Mouse (Mus musculus): ENCODE results near the gene Atxn10.

The Atxn10 gene

DNA sequence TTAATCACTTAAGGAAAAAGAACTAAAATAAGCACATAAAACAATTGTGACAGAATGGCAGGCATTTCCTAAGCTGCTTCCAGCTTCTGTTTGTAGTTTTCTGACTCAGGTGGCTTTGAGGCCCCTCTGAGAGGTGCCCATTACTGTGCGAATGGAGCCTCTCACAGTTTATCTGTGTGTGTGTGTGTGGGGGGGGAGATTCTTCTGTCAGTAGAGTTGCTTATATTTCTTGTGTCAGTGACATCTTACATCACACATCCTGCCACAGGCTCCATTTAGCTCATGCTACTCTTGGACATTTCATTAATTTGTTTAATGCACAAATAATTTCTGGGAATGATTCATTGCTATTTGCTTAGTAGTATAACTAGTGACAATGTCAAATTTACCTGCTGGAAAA, 70.8 kb downstream of the Atxn10 start:
- no peak for DNase-seq

DNA sequence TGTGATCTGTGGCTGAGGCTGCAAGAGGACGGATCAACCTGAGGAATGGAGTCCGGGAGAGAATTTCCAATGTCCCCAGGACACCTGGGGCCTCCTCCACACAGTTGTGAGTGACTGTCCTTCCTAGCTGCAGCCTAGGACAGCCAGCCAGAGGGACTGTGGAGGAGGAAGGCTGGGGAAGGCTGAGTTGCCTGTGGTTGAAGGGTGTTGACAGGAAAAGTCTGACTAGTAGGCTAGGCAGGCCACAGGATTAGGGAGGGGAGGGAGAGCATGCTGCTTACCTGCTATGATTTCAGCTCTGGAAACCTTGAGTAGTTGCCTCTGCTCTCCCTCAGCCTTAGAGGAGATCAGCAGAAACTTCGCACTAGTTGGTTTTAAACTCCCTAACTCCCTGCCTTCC, 71.3 kb downstream of the Atxn10 start:
- DNase-seq, result no peak

GRCm38 (mm10) chr15:85408790-85409189, 72.7 kb downstream of the Atxn10 start:
- peak; percentile 67 to 78 for DNase-seq

- no peak for DNase-seq
These were observed 73.3 kb downstream of the Atxn10 start for GRCm38 (mm10) chr15:85409245-85409783.

DNA sequence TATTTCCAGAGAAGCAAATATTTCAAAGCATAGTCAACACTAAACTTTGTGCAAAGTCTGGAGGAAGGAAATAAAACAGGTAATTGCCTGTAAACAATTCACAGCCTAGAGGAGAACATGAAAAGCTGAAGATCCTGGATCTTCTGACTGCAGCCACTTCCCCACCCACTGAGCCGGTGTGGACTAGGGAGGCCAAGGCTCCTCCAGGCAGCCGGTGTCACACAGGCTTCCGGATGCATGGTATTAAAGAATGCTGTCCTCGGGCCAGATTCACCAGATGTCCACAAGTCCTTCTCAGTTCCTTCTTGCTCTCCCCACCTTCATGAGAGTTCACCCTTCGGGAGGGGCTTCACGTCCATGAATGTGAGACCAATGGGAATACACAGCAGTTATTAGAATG, 73.8 kb downstream of the Atxn10 start:
- DNase-seq, result peak; percentile 75 to 79

- no peak for DNase-seq
These were observed 78.6 kb downstream of the Atxn10 start for GRCm38 (mm10) chr15:85414620-85415019.

DNA sequence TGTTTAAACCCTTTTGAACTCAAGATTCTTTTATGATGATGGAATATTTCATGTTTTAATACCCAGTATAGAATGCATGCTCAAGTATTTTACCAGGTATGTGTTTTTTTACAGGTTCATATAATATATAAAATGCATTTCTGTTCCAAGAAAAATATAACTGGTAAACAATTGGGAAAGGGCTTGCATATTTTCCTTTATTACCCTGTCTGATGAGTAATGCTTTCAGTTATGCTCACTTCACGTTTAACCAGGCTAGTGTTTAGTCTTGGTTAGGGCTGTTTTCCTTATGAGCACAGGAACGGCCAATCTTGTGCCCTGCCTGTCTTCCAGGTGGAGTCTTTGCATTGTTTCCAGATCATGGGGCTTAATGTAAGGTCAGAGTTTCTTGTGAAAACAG, 84.6 kb downstream of the Atxn10 start:
- no peak for DNase-seq

DNA sequence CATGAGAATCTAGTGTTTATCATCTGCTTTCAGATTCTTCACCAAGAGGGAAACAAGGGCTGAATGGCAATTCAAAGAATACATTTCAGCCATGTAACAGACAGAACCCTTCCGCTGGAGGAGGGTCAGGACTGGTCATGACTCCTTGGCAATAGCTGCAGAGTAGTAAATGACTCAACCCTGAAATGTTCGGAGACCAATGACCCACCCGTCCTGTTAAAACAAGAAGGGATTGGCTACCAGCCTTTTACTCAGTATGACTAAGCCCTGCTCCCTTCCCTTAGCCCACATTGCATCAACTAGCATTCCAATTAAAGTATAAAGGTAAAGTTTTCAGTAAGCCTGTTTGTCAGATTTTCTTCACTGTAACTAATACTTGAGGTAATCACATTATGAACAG, 88.2 kb downstream of the Atxn10 start:
- DNase-seq, result no peak

DNA sequence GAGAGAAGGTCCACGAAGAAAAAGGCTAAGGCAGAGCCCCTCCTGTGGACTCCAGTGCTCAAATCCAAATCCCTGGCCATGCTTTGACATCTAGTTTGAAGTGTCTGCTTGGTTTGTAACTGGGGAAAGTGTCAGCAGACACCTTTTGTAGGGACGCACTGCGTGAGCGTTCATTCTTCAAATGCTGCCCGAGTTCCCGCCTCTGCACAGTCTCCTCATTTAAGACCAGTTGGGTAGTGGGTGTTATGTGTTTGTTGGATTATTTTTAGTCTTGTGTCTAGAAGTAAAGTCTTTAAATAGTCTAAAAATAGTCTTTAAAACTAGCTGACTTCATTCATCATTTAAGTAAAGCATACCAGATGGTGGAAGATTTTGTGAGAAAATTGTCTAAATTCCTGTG, 92.1 kb downstream of the Atxn10 start:
- DNase-seq, result no peak

GRCm38 (mm10) chr15:85442568-85442967, 106.5 kb downstream of the Atxn10 start:
- no peak for DNase-seq

GRCm38 (mm10) chr15:85446652-85447051, 110.6 kb downstream of the Atxn10 start:
- no peak for DNase-seq

DNA sequence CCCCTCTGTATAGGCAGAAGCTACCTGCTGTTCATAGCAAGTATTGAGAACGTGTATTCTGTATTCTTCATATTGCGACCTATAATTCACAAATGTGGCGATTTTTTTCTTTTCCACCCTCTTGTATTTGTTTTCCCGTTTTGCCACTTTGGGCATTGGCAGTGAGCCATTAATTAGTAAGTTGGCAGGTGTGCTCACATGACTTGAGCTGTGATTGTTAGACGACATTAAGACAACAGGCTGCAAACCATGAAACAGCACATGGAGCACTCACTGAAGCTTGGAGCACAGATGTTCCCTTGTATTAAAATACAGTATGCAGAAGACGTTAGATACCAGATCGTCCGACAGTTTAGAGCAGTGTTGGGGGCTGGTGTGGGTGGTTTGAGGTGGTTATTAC, 120.8 kb downstream of the Atxn10 start:
- no peak for DNase-seq

DNA sequence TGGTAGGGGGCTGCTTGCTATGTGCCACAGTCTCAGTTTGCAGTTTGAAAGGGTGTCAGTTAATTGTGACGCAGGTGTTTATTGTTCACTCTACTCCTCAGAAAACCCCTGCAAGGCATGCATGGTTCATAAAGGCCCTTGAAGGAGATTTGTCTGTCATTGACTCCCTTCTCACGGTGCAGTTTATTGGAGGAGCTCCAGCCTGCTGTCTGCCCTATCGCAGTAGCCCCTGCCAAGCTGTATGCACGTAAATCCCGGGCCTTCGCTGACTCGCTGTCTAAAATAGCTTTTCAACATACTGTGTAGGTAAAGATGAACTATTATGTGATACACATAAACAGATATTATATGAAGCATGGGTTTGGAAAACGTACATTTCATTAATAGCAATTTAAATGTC, 121.8 kb downstream of the Atxn10 start:
- peak; percentile 36 to 39 for DNase-seq

GRCm38 (mm10) chr15:85458631-85459082, 122.6 kb downstream of the Atxn10 start:
- no peak for DNase-seq

GRCm38 (mm10) chr15:85461541-85461940, 125.5 kb downstream of the Atxn10 start:
- DNase-seq, result peak; percentile 41 to 60

DNA sequence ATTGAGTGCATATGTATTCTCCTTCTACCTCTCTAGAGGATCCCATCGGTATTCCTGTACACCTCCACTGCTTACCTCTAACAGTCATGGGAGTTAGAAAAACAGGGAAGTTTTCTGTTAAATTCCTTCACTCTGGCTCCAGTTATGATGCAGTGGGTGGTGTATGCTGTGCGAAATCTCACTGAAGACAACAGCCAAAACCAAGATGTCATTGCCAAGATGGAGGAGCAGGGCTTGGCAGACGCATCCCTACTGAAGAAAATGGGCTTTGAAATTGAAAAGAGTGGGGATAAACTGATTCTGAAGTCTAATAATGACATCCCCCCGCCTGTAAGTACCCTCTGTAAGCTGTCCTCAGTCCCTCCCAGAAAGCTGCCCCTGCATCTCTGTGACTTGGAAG, 126.1 kb downstream of the Atxn10 start:
- peak in 1 of 2 experiments; percentile 60 for DNase-seq

- DNase-seq, result no peak
These were observed 127.2 kb downstream of the Atxn10 start for GRCm38 (mm10) chr15:85463027-85463790.

GRCm38 (mm10) chr15:85464190-85464589, 128.1 kb downstream of the Atxn10 start:
- DNase-seq, result no peak

- no peak for DNase-seq
These were observed 128.9 kb downstream of the Atxn10 start for GRCm38 (mm10) chr15:85464823-85465565.

DNA sequence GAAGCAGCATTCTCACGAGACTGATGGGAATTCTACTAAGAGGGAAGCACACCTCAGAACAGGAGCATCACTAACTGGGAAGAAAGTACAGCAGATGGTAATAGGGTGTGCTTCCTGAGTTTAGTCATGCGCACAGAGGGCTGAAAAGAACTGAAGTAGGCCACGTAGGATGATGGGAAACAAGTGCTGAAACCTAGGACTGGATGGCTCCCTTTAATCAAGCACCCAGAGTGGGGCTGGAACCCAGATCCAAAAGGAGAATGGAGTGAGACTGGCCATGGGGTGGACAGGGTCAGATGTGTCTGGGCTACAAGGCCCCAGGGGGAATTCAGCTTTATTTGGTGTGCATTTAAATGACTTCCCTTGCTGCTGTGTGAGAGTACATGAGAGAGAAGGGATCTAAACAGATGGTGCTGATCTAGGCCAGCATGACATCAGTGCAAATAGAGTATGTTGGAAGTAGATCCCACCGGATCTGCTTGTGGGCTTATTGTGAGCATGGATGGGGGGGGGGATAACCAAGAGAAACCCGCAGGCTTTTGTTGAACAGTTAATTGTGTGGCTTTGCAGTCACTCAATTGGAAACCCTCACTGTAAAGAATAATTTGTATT, 130.5 kb downstream of the Atxn10 start:
- DNase-seq, result peak in 1 of 2 experiments; percentile 36

DNA sequence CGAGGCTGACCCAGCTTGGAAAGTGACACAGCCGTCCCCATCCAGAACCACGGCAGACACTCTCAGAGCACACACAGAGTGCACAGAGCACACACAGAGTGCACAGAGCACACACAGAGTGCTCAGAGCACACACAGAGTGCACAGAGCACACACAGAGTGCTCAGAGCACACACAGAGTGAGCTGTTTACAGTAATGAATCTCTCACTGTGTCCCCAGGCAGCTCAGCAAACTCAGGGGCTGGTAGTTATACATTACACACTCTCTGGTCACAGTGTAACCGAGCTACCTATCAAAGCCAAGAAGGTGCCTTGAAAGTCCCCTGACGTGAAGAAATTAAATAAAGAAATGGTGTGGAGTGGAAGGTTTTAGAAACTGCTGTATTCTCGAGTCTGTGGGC, 133.4 kb downstream of the Atxn10 start:
- DNase-seq, result no peak

- peak; percentile 61 to 73 for DNase-seq
These were observed 138.7 kb downstream of the Atxn10 start for GRCm38 (mm10) chr15:85474697-85475096.

- peak; percentile 72 to 86 for DNase-seq
These were observed 141.5 kb downstream of the Atxn10 start for GRCm38 (mm10) chr15:85477584-85477983.

Measured in cerebellum, postnatal 14 days (tissue).